In the genomic region with DNA sequence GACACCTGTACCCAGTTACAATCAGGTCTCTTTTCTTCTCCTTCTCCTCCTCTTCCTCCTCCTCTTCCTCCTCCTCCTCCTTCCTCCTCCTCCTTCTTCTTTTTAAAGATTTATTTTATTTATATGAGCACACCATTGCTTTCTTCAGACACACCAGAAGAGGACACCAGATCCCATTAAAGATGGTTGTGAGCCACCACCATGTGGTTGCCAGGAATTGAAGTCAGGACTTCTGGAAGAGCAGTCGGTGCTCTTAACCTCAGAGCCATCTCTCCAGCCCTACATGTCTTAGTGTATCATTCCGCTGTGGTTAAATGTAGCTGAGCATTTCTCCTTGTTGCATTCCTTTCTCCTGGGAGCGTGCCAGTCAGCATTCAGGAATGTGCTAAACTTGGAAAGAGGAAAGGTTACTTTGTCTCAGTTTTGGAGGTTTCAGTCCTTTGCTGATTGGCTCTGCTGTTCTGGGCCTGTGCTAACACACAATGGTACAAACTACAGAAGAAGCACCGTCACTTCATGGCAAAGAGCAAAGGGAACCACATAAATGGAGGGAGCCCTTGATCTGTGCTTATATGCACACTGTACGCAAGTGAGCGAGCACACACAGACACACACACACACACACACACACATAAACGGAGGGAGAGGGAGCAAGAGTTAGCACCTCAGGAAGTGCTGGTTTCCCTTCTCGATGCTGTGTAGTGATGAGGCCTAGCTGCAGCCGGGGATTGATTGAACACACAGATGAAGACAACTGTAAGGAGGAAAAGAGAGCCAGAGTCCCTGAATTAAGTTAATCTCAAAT, we compare ENCODE assay signal across 8 mouse cellular contexts. TPM values are rescaled to one million over a fixed set of nuclear protein-coding genes. Genes with fewer than 3 reads are reported as not detected.
DNase-seq lines count a peak whose midpoint lies in the region; ATAC-seq lines count a peak whose summit lies in the region.
"Had no signal": no experiment of that assay in that cellular context is flagged by ENCODE, and none has a peak within 500 bp of the region (broad histone marks: within the 10 kb centered on the region; RNA-seq: fewer than 3 reads in every experiment).

No protein-coding gene starts in this region.

- no peak overlapping the region for H3K27ac ChIP-seq in stomach, embryonic 16.5 days (ENCODE audit: low read length)
- H3K27ac ChIP-seq in forebrain, embryonic 16.5 days (ENCODE audit: low read length), result no peak overlapping the region

- H3K9me3 ChIP-seq in stomach, embryonic 16.5 days (replicated peaks; ENCODE audit: control insufficient read depth, low read length), result no peaks in the 10 kb centered on the region
- no peaks in the 10 kb centered on the region for H3K9me3 ChIP-seq in forebrain, embryonic 16.5 days (ENCODE audit: control insufficient read depth, low read length)

- H3K9ac ChIP-seq in stomach, embryonic 16.5 days (ENCODE audit: low read length), result no peak overlapping the region
- no peak overlapping the region for H3K9ac ChIP-seq in forebrain, embryonic 16.5 days (replicated peaks; ENCODE audit: low read depth, low read length)

- WGBS in stomach, embryonic 16.5 days, result 57% methylated on average over 9 of the region's 9 CpGs
- WGBS in forebrain, embryonic 16.5 days, result 85% methylated on average over 9 of the region's 9 CpGs

- peak; percentile 78 for ATAC-seq in stomach, embryonic 16.5 days (ENCODE audit: insufficient read depth, low FRiP score)
- ATAC-seq in forebrain, embryonic 16.5 days, result no peak

- H3K27me3 ChIP-seq in stomach, embryonic 16.5 days (ENCODE audit: control insufficient read depth, insufficient read depth, low read length), result no peaks in the 10 kb centered on the region
- H3K27me3 ChIP-seq in forebrain, embryonic 16.5 days (replicated peaks; ENCODE audit: control insufficient read depth, insufficient read depth, low read length), result no peaks in the 10 kb centered on the region

- H3K4me3 ChIP-seq in stomach, embryonic 16.5 days (replicated peaks; ENCODE audit: low read length), result no peak overlapping the region
- H3K4me3 ChIP-seq in forebrain, embryonic 16.5 days (replicated peaks; ENCODE audit: low read length), result no peak overlapping the region

- no peaks in the 10 kb centered on the region for H3K36me3 ChIP-seq in stomach, embryonic 16.5 days (ENCODE audit: control insufficient read depth, insufficient read depth, low read length)
- H3K36me3 ChIP-seq in forebrain, embryonic 16.5 days (ENCODE audit: control insufficient read depth, insufficient read depth), result no peaks in the 10 kb centered on the region

- H3K4me2 ChIP-seq in stomach, embryonic 16.5 days (ENCODE audit: low read depth, low read length), result no peak overlapping the region
- no peak overlapping the region for H3K4me2 ChIP-seq in forebrain, embryonic 16.5 days (ENCODE audit: low read length)

- no peaks in the 10 kb centered on the region for H3K4me1 ChIP-seq in stomach, embryonic 16.5 days (ENCODE audit: control insufficient read depth, insufficient read depth, low read length)
- no peaks in the 10 kb centered on the region for H3K4me1 ChIP-seq in forebrain, embryonic 16.5 days (replicated peaks; ENCODE audit: control insufficient read depth, insufficient read depth, low read length)

- DNase-seq in ES-CJ7 (ENCODE audit: low read depth, low spot score), result peak; percentile 86
- DNase-seq in adrenal gland, adult 8-10 months, result peak; percentile 28
- peak; percentile 44 to 51 for DNase-seq in kidney, adult 8-10 months
- no peak for DNase-seq in right cerebral cortex, postnatal 25 days
- no peak for DNase-seq in layer of hippocampus, postnatal 25 days (ENCODE audit: extremely low spot score in 1 of 2, low spot score in 1 of 2)

RNA-seq across cellular contexts. Expression of a gene that starts 33.8 kb away (rescaled TPM):
- 10 to 100 TPM; 55.7 to 74.2 (median 67.1) TPM for total RNA-seq in adrenal gland, adult 8-10 months (2022)
- polyA plus RNA-seq in stomach, embryonic 16.5 days (2015; fragmentation: Nextera tagmentation; extraction: Ambion mirVana), result 30.5 and 33.3 TPM in 2 replicates
- total RNA-seq in layer of hippocampus, postnatal 25 days (2021), result 10 to 100 TPM; 78.3 to 82.6 TPM
- 21.4 and 24.9 TPM in 2 replicates for polyA plus RNA-seq in forebrain, embryonic 16.5 days (2015; fragmentation: Nextera tagmentation; extraction: Ambion mirVana)

RNA-seq across cellular contexts. Expression of a gene that starts 34.0 kb away (rescaled TPM):
- not detected for total RNA-seq in adrenal gland, adult 8-10 months (2022)
- polyA plus RNA-seq in stomach, embryonic 16.5 days (2015; fragmentation: Nextera tagmentation; extraction: Ambion mirVana), result not detected in 2 replicates
- not detected for total RNA-seq in layer of hippocampus, postnatal 25 days (2021)
- not detected in 2 replicates for polyA plus RNA-seq in forebrain, embryonic 16.5 days (2015; fragmentation: Nextera tagmentation; extraction: Ambion mirVana)
- polyA plus RNA-seq: cortical plate, adult 2 months had no signal

Comparison
In these comparisons a context has a peak if more than half of its experiments do, and no peak if none do; other contexts are left out.
1. DNase-seq: peak in ES-CJ7 (single experiment), adrenal gland, adult 8-10 months (single experiment) and kidney, adult 8-10 months (2 of 2); none in right cerebral cortex, postnatal 25 days (single experiment) and layer of hippocampus, postnatal 25 days (0 of 2).